Mouse (Mus musculus) thymus, adult 2 months (tissue): ENCODE results near the gene Gemin5. TPM values are rescaled to one million over a fixed set of nuclear protein-coding genes. Genes with fewer than 3 reads are reported as not detected.

Experiments
- DNase-seq: peaks from one replicate; pipeline ENCODE4 v3.0.0; 2021
- H3K27ac ChIP-seq: fragments of 200-500 bp; 2 replicates; pipeline ENCODE4 v1.5.1; 2012; ENCODE audit warnings: low read length, control low read depth; ENCODE audit not compliant: control insufficient read depth, insufficient read depth
- H3K27me3 ChIP-seq: fragments of 200-500 bp; 2 replicates; pipeline ENCODE4 v1.6.1; 2012; ENCODE audit warnings: mild to moderate bottlenecking, low read length, moderate library complexity, mixed read lengths; ENCODE audit not compliant: control insufficient read depth, insufficient read depth
- H3K36me3 ChIP-seq: fragments of 200-500 bp; 2 replicates; pipeline ENCODE4 v1.6.1; 2012; ENCODE audit warnings: mild to moderate bottlenecking, low read length, moderate library complexity; ENCODE audit not compliant: control insufficient read depth, insufficient read depth
- H3K4me1 ChIP-seq: fragments of 200-500 bp; replicated peaks from 2 replicates; pipeline ENCODE4 v1.6.1; 2012; ENCODE audit warnings: low read length; ENCODE audit not compliant: control insufficient read depth, insufficient read depth
- H3K4me3 ChIP-seq: fragments of 200-500 bp; 2 replicates; pipeline ENCODE4 v1.5.1; 2012; ENCODE audit warnings: mild to moderate bottlenecking, low read length, control low read depth, moderate library complexity; ENCODE audit not compliant: control insufficient read depth, insufficient read depth
- CTCF ChIP-seq: fragments of 200-500 bp; IDR thresholded peaks from 2 replicates; pipeline ENCODE4 v1.5.1; 2012; ENCODE audit warnings: mild to moderate bottlenecking, control low read depth, low read length, moderate library complexity, borderline replicate concordance; ENCODE audit not compliant: control insufficient read depth, poor library complexity, insufficient read depth; ENCODE audit errors: extremely low read depth
- POLR2A ChIP-seq: fragments of 200-500 bp; IDR thresholded peaks from 2 replicates; pipeline ENCODE4 v1.6.1; 2012; ENCODE audit warnings: mild to moderate bottlenecking, low read length, control low read depth, moderate library complexity; ENCODE audit not compliant: control insufficient read depth, poor library complexity, insufficient read depth; ENCODE audit errors: extremely low read depth
- WGBS: fragments of 180-500 bp; shearing (Covaris S2); methylation state at CpG from one replicate; pipeline ENCODE4 v1.1.7; 2018; 5-methylcytosine and 5-hydroxymethylcytosine counted together
- polyA plus RNA-seq: library from polyadenylated mRNA; depleted of rRNA; stranded (reverse); fragments of >200 nt; gene quantifications from 2 replicates; pipeline ENCODE4 v1.2.3, GENCODE M21; 2012

The Gemin5 gene
- polyA plus RNA-seq, 1 experiment: 20.4 TPM

DNA sequence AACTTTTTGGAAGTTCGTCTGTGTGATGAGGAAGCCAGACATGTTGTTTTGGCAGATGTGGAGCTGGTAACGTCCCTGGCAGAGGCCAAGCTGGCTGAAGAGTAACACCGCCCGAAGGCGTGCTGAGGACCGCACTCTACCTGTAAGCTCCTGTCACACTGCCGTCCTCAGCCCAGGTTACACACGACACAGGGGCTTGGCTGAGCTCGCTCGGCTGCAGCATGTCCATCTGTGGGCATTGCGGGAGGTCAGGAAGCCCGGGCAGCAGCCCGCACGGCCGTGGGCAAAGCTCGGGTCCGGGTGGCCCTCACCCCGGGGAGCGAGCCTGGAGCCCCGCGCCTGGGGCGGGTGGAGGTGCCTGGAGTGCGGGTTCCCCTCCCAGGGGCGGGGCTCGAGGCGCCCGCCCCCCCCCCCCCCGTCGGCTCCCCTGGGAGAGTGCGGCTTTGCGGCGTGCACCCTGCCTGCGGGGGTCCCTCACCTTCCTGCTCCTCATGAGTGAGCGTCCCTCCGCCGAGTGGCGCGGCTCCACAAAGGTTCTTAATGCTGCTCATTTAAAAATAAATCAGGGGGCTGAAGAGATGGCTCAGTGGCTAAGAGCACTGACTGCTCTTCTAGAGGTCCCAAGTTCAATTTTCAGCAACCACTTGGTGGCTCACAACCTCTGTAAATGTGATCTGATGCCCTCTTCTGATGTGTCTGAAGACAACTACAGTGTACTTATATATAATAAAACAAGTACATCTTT lies 70.5 kb downstream of the Gemin5 start:
- peak; percentile 49 for DNase-seq
- peaks cover 33% of the 10 kb centered on the region for H3K4me1 ChIP-seq
- no peaks in the 10 kb centered on the region for H3K27me3 ChIP-seq
- 11% methylated on average over 32 of the region's 38 CpGs for WGBS
- TF ChIP-seq CTCF: no peak
- TF ChIP-seq POLR2A: no peak
- H3K4me3 ChIP-seq: peak overlapping the region; percentile 53
- no peaks in the 10 kb centered on the region for H3K36me3 ChIP-seq
- H3K27ac ChIP-seq: peak overlapping the region; percentile 57

GRCm38 (mm10) chr11:58096821-58097620 lies 71.3 kb downstream of the Gemin5 start:
- no peaks in the 10 kb centered on the region for H3K27me3 ChIP-seq
- TF ChIP-seq POLR2A (no peak), CTCF (no peak)
- H3K27ac ChIP-seq: peak overlapping the region; percentile 57
- WGBS: 79% methylated on average over 20 of the region's 20 CpGs
- peak; percentile 24 for DNase-seq
- no peaks in the 10 kb centered on the region for H3K36me3 ChIP-seq
- H3K4me3 ChIP-seq: peak overlapping the region; percentile 53
- H3K4me1 ChIP-seq: peaks cover 29% of the 10 kb centered on the region

GRCm38 (mm10) chr11:58096160-58096559 lies 72.2 kb downstream of the Gemin5 start:
- H3K4me3 ChIP-seq: no peak overlapping the region
- no peaks in the 10 kb centered on the region for H3K27me3 ChIP-seq
- peaks cover 22% of the 10 kb centered on the region for H3K4me1 ChIP-seq
- WGBS: 13% methylated on average over 5 of the region's 5 CpGs
- TF ChIP-seq POLR2A: 0 out of 2 replicates have a peak, but pooled peaks have one; percentile 21
- TF ChIP-seq CTCF: no peak
- no peaks in the 10 kb centered on the region for H3K36me3 ChIP-seq
- DNase-seq: peak; percentile 74
- H3K27ac ChIP-seq: peak overlapping the region; percentile 68

GRCm38 (mm10) chr11:58095561-58095960 lies 72.8 kb downstream of the Gemin5 start:
- Histone ChIP-seq H3K4me1 (peaks cover 22% of the 10 kb centered on the region), H3K27me3 (no peaks in the 10 kb centered on the region), H3K4me3 (no peak overlapping the region), H3K36me3 (no peaks in the 10 kb centered on the region), H3K27ac (peak overlapping the region; percentile 15; the same call in 1 of the 2 replicates)
- TF ChIP-seq POLR2A: no peak
- TF ChIP-seq CTCF: no peak
- 92% methylated on average over 1 of the region's 1 CpGs for WGBS
- no peak for DNase-seq

- 98% methylated on average over 4 of the region's 4 CpGs for WGBS
- H3K27ac ChIP-seq: no peak overlapping the region
Measured at GRCm38 (mm10) chr11:58094766-58095165, 73.6 kb downstream of the Gemin5 start.

DNA sequence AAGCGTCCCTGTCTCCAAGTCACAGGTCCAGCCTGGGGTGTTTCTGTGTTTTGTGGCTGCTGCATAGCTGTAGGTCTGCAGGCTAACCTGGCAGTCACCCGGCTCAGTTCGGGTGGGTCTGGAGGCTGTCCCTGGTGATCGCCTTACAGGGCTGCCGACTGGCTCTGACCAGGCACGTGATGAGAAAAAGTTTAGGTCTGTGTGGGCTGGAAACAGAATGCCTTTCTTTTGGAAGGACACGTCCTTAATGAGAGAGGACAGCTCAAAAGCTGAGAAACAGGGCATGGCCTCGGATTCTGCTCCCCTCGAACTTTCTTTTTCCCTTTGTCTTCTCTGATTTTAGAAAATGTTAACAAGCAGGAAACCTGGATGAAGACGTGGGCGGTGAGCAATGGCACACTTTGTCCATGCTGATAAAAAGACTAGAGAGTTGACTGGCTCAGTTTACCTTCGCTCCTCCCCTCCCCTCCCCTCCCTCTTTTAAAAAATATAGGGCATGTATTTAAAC lies 75.3 kb downstream of the Gemin5 start, which contains the start of gene Gm12248:
Gm12248 (minus strand) TSS at position 114 of the 508 bp plus-strand sequence.
- no peak within 1 kb of the TSS for H3K27ac ChIP-seq
- TF ChIP-seq CTCF (no peak), POLR2A (no peak)
- H3K27me3 ChIP-seq: no peaks in the 10 kb centered on the region
- 48% methylated on average over 12 of the region's 12 CpGs for WGBS
- peaks cover 20% of the 10 kb centered on the region for H3K4me1 ChIP-seq
- H3K36me3 ChIP-seq: no peaks in the 10 kb centered on the region
- no peak for DNase-seq
- H3K4me3 ChIP-seq: no peak within 1 kb of the TSS

More at GRCm38 (mm10) chr11:58094766-58095165, 73.6 kb downstream of the Gemin5 start:
- Histone ChIP-seq H3K4me1 (peaks cover 22% of the 10 kb centered on the region), H3K27me3 (no peaks in the 10 kb centered on the region), H3K4me3 (no peak overlapping the region), H3K36me3 (no peaks in the 10 kb centered on the region)
- TF ChIP-seq CTCF: no peak
- TF ChIP-seq POLR2A: no peak
- no peak for DNase-seq
